Mouse (Mus musculus): ENCODE data around the gene Mars.
"Not testable (repeated sequence)": the region's sequence is repeated elsewhere in the genome, so short reads cannot be mapped to it uniquely, and the experiment has no call there.

Mars gene

DNA sequence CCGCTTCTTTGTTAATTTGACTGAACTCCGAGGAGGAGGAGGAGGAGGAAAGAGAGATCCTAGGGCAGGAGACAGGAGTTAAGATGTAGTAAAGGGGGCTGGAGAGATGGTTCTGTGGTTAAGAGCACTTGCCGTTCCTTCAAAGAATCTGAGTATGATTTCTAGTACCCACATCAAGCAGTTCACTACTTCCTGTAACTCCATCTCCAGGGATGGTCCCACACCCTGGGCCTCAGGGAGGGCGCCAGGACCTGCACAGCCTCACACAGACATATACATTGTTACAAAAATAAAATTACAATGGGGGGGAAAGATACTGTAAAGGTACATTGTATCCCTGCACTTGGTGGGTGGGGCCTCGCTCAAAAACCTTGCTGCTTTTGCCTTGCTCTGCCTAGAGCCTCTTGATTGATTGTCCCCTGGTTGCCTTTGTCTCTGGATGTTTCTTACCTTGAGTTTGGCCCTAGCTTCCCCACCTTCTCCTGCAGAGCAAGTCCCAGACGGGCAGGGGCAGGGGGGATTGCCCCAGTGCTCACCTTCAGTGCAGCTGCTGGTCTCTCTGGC lies 26.0 kb upstream of the Mars start:
- no peak for DNase-seq (ENCODE audit: low read depth, low spot score)

DNA sequence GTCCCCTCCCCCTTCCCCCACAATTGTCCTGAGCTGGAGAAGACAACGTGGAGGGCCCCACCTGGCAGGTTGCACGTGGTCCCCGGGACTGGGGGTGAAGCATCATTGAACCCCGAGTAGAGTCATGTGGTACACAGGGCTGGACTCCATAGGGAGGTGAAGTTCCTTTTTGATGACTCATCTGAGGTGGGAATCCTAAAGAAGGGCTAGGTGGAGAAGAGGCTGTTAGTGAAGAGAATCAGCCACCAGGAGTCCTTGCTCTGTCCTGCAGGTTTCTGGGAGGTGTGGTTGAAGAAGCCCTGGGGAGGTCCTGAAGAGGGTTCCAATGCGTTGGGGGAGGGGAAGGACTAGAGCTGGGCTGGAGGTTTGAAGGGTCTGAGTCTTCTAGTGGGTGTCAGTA lies 25.4 kb upstream of the Mars start:
- no peak for DNase-seq (ENCODE audit: low read depth, low spot score)

DNA sequence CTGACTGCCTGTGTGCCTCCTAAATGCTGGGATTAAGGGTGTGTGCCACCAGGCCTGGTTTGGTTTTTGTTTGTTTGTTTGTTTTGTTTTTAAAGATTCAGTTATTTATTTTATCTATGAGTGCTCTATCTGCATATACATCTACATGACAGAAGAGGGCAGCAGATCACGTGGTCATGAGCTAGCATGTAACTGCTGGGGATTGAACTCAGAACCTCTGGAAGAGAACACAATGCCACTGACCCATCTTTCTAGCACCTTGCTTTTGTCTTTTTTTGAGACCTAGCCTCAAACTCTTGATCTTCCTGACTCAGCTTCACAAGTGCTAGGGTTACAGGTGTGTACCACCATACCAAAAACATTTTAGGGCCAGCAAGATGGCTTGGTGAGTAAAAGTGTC lies 23.7 kb upstream of the Mars start:
- DNase-seq (ENCODE audit: low read depth, low spot score), result no peak

DNA sequence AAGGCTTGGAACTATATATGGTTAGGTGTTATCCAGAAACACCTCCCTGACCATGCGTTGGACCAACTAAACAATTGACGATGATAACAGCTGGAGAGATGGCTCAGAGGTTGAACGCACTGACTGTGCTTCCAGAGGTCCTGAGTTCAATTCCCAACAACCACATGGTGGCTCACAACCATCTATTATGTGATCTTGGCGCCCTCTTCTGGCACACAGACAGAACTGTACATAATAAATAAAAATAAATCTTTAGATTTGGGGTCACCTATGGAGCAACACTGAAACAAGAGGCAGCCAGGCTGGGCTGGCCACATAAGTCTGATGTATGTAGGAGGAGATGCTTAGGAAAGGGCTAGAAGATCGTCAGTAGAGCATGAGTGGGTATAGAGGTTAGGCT lies 21.6 kb upstream of the Mars start:
- DNase-seq (ENCODE audit: low read depth, low spot score), result no peak

DNA sequence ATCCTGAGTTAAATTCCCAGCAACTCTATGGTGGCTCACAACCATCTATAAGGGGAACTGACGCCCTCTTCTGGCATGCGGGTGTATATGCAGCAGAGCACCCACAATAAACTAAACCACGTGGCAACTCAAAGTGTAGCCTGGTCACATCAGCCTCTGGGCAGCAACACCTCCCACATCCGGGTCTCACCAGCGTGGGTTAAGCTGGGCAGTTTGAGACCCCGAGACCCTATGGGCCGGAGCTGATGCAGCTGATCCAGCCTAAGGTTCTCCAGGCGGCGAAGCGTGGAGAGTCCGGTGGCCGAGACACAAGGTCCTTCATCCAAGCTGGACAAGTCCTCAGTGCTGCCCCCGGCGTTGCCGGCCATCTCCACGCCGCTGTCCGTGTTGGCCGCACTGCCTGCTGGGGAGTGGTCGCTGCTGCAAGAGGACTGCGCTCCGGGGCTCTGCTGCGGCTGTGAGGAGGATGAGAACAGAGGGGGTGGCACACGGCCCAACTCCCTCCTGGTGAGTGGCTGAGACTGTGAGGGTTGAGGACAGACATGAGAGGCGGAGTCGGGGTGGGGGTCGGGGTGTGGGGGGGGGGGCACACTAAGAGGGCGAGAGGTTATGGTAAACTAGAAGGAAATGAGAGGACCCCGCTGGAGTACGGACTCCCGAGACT lies 20.8 kb upstream of the Mars start:
- peak; percentile 45 for DNase-seq (ENCODE audit: low read depth, low spot score)

- no peak for DNase-seq (ENCODE audit: low read depth, low spot score)
Measured at GRCm38 (mm10) chr10:127330212-127330611, 18.6 kb upstream of the Mars start.

DNA sequence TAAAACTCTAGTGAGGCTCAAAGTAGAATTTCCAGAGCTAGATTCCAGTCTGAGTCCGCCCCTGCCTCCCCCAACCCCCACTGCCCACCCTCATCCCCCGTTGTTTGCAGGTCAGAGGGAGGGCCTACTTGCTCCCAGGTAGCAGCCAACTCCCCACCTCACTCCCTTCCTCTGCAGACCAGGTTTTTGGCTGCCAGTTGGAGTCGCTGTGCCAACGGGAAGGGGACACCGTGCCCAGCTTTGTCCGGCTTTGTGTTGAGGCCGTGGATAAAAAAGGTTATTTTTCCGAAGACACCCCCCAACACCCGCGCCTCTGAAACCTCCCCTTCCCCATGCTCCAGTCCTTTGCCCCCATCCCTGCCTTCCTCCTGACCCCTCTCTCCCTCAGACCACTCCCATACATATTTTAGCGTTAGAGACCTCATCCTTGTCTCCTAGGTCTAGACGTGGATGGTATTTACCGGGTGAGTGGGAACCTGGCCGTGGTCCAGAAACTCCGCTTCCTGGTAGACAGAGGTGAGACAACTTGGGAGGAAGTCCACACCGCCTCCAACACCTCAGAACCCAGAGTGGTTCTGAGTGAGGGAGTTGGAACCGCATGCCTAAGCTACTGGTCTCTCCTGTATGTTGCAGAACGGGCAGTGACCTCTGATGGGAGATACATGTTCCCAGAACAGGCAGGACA lies 16.0 kb upstream of the Mars start:
- DNase-seq (ENCODE audit: low read depth, low spot score), result no peak

DNA sequence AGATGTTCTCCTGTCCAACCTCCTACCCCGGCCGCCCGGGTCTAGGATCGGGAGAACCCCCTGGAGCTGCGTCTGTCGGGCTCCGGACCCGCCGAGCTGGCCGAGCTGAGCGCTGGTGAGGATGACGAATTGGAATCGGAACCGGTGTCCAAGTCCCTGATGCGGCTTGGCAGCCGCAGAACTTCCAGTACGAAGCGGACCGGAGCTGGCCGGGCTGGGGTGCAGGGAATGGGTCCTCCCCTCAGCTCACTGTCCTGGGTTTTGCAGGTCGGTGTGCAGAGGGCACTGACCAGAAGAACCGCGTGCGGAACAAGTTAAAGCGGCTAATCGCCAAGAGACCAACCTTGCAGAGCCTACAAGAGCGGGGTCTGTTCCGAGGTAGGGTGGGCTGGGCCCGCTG lies 15.2 kb upstream of the Mars start:
- no peak for DNase-seq (ENCODE audit: low read depth, low spot score)

DNA sequence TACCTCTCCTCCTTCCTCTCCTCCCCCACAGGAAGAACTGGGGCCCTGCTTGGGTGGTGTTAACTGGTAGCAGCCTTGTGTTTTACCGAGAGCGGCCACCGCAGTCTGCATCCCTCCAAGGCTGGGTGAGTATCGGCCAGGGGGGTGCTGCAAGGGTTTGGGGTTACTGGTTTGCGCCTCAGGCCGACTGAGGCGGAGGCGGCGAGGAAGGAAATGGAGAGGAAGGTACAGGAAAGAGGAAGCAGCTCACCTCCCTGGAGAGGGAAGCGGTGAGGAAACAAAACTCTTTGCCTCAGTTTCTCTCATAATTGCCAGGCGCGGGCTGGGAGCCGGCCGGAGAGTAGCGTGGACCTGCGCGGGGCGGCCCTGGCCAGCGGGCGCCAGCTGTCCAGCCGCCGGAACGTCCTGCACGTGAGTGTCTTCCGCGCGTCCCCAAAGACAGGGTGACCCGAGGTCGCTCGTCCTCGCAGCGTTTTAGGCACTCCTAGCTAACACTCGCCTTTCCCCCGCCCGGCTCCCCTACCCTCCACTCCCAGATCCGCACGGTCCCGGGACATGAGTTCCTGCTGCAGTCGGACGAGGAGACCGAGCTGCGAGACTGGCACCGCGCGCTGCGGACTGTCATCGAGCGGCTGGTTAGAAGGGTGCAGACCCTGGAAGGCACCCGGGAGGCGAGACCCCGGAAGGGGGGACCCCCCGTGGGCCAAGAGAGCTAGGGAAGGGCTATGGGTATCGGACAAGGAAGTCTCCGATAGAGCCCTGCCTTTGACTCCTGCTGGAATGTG lies 14.6 kb upstream of the Mars start:
- no peak for DNase-seq (ENCODE audit: low read depth, low spot score)

DNA sequence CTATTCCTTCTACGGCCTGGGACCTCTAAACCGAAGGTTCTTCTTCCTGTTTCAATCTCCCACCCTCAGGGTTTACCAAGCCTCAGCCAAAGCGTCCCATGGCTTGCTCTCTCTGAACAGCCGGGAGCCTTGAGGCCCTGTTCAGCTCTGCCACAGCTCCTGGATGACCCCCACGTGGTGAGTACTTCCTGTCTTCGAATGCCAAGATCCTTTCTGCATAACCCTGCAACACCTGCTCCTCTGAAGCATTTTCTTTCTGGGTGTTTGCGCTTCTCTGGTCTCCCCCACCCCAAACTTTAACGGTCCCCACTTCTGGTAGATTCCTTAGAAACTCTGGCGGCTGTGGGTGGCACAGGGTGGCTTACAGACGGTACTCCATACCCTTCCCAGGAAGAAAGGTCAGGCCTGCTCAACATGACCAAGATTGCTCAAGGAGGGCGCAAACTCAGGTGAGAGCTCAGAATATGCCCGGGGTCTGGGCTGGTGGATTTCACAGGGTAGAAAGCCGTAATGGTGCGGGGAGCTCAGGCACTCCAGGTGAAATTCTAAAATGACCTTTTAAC lies 13.9 kb upstream of the Mars start:
- DNase-seq (ENCODE audit: low read depth, low spot score), result no peak

DNA sequence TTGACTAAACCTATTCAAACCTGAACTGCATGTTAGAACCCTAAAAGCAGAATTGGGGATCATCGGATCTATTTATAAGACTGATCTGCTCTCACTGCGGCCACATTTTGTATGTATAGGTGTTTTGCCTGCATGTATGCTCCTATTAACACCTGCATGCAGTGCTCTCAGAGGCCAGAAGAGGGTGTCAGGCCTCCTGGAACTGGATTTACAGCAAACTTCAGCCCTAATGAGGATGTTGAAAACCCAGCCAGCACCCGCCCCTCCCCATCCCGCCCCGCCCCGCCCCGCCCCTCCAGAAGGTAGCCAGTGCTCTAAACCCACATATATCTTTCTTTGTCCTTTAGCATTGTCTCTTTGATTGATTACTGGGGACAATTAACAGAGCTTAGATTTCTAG lies 12.9 kb upstream of the Mars start:
- peak; percentile 56 for DNase-seq (ENCODE audit: low read depth, low spot score)

GRCm38 (mm10) chr10:127323131-127323855 lies 11.7 kb upstream of the Mars start:
- DNase-seq (ENCODE audit: low read depth, low spot score), result no peak

DNA sequence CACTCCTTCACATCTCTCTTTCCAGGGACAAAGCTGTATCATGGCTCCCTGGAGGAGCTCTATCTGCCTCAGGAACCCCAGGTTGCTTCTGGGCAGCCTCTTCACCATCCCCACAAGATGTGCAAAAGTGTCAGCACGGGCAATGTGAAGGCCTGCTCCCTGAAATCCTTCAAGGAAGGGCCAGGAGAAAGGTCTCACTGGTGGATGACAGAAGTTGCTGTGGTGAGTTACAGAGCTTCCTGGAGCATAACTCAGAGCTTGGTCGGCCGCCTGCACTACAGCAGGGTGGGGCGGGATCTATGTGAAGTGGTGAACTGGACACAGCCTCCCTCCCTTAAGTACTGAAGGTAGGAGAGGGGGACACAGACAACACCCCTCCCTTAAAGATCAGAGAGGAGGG lies 11.1 kb upstream of the Mars start:
- no peak for DNase-seq (ENCODE audit: low read depth, low spot score)

GRCm38 (mm10) chr10:127322178-127322577 lies 10.6 kb upstream of the Mars start:
- no peak for DNase-seq (ENCODE audit: low read depth, low spot score)

GRCm38 (mm10) chr10:127321621-127322020 lies 10.0 kb upstream of the Mars start, which contains the start of gene Arhgap9:
Gene Arhgap9 (plus strand): TSS chr10:127321964.
- DNase-seq (ENCODE audit: low read depth, low spot score), result no peak

- DNase-seq (ENCODE audit: low read depth, low spot score), result no peak
Measured at GRCm38 (mm10) chr10:127319969-127320368, 8.4 kb upstream of the Mars start.

GRCm38 (mm10) chr10:127318009-127318408 lies 6.4 kb upstream of the Mars start:
- no peak for DNase-seq (ENCODE audit: low read depth, low spot score)

DNA sequence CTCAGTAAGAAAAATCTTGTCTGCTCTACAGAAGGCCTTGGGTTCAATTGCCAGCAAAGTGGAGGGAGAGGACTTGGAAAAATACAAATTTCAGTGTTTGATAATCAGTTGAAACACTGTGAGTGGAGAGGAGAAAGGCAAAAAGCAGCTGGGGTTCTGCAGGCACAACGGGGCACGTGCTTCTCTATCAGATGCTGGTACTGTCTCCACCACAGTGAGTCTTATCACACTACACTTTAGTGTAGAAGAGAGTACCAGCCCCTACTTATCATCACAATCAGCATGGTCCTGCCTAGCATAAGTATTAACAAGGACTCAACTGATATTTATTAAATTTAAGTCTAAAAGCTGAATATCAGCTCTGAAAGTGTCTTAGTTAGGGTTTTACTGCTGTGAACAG lies 5.7 kb upstream of the Mars start:
- DNase-seq (ENCODE audit: low read depth, low spot score), result no peak

GRCm38 (mm10) chr10:127314950-127315349 lies 3.4 kb upstream of the Mars start:
- not testable (repeated sequence) for DNase-seq (ENCODE audit: low read depth, low spot score)

- DNase-seq (ENCODE audit: low read depth, low spot score), result not testable (repeated sequence)
Measured at GRCm38 (mm10) chr10:127313516-127313915, 1.9 kb upstream of the Mars start.

GRCm38 (mm10) chr10:127312858-127313257 lies 1.3 kb upstream of the Mars start:
- no peak for DNase-seq (ENCODE audit: low read depth, low spot score)

DNA sequence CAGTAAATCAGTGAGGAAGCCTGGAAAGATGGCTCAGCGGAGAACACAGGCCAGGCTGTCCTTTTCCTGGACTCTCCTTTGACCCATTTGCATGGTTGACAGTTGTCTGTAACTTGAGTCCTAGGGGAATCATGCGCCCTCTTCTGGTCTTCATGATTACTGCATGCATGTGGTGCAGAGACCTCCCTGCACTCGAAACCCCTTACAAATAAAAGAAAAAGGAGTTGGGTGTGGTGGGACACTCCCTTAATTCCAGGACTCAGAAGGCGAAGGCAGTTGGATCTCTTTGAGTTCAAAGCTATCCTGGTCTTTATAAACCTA lies 730 bp upstream of the Mars start:
- DNase-seq (ENCODE audit: low read depth, low spot score), result peak; percentile 94

Data from mesoderm, embryonic 11.5 days (tissue).